Mouse (Mus musculus): ENCODE measurements at regions not wholly inside any gene's neighbourhood (a gene's known extent, or its start where the extent isn't known, plus 50 kb on each side); places are given as distances from the start of the nearest gene placed in this dataset.

DNA sequence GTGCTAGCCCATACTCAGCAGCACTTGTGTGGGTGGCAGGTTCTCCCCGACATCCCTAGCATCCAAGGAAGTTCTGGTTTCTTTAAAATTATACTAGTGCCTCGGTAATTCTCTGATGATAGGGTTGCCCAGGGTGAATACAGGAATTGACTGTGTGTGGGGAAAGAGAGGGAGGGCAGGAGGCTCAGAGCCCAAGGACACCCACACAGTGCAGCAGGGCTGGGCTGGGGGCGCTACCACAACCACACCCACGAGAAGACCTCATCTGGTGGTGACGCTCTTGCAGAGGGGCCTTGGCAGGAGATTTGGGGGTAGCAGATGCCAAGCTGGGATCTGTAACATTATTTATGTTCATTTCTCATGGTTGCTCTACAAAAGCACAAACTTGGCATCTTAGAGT, 125.7 kb downstream of the Dicer1 start:
- no peak for TF ChIP-seq CTCF (conservative IDR thresholded peaks at IDR 0.05; ENCODE audit: insufficient read depth, insufficient read length, low read depth, low read length)
- no peak for TF ChIP-seq POLR2A (IDR thresholded peaks at IDR 0.05; ENCODE audit: low read depth, low read length)

Data from kidney, adult 2 months (tissue).